Mouse (Mus musculus): ENCODE measurements at regions not wholly inside any gene's neighbourhood (a gene's known extent, or its start where the extent isn't known, plus 50 kb on each side); places are given as distances from the start of the nearest gene placed in this dataset.

DNA sequence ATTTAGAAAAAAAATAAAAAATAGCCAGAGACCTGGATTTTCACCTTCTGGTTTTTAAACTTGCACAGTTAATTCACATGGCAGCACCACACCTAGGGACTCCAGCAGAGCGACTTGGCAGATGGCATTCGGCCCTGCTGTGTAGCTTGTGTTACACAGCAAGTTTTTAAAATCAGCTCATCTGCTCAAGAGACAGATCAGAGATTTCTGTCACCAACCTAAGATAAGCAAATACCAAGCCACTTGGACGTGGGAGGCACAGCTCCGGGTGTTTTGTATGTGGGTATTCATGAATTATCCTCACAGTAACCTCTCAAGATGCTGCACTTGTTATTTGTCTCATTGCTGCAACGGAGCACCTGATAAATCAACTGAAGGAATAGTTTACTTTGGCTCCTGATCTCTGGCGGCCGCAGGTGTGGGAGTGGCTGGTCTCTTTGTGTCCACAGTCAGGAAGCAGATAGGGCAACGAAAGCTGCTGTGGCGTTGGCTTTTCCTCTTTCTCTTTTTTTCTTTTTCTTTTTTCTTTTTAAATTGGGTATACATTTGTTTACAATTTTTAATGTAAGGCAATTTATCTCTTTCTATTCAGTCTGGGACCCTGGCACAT is 122.1 kb downstream of the Gm9817 start:
- TF ChIP-seq CTCF (IDR thresholded peaks at IDR 0.05; ENCODE audit: low read depth, low read length) (no peak), POLR2A (IDR thresholded peaks at IDR 0.05; ENCODE audit: extremely low read depth, insufficient read depth, low read length) (no peak)

Measured in liver, adult 2 months (tissue).